Mouse (Mus musculus): ENCODE results near the gene Ulk4. TPM values are rescaled to one million over a fixed set of nuclear protein-coding genes. Genes with fewer than 3 reads are reported as not detected.

Ulk4 gene
- polyA plus RNA-seq, 1 experiment = 7.3 TPM

- Histone ChIP-seq H3K4me1 (ENCODE audit: control insufficient read depth, insufficient read depth, low read length) (no peaks in the 10 kb centered on the region), H3K4me3 (ENCODE audit: insufficient read depth, low read length) (no peak overlapping the region), H3K27ac (ENCODE audit: insufficient read depth, low read length) (no peak overlapping the region)
- TF ChIP-seq POLR2A (IDR thresholded peaks at IDR 0.05; ENCODE audit: extremely low read depth, insufficient read depth, low read length) (no peak), CTCF (IDR thresholded peaks at IDR 0.05; ENCODE audit: extremely low read depth, insufficient read depth, low read length) (no peak)
These were observed 14.3 kb upstream of the Ulk4 start for GRCm38 (mm10) chr9:121291275-121291674.

- Histone ChIP-seq H3K27ac (ENCODE audit: insufficient read depth, low read length) (no peak overlapping the region), H3K4me1 (ENCODE audit: control insufficient read depth, insufficient read depth, low read length) (no peaks in the 10 kb centered on the region), H3K4me3 (ENCODE audit: insufficient read depth, low read length) (peak overlapping the region; percentile 69)
- TF ChIP-seq CTCF (IDR thresholded peaks at IDR 0.05; ENCODE audit: extremely low read depth, insufficient read depth, low read length) (no peak), POLR2A (IDR thresholded peaks at IDR 0.05; ENCODE audit: extremely low read depth, insufficient read depth, low read length) (no peak)
These were observed 9.4 kb upstream of the Ulk4 start for GRCm38 (mm10) chr9:121286325-121286901.

GRCm38 (mm10) chr9:121285341-121286324 is 8.6 kb upstream of the Ulk4 start:
- TF ChIP-seq POLR2A (IDR thresholded peaks at IDR 0.05; ENCODE audit: extremely low read depth, insufficient read depth, low read length) = no peak
- no peak for TF ChIP-seq CTCF (IDR thresholded peaks at IDR 0.05; ENCODE audit: extremely low read depth, insufficient read depth, low read length)
- peak overlapping the region; percentile 69 for H3K4me3 ChIP-seq (ENCODE audit: insufficient read depth, low read length)
- H3K4me1 ChIP-seq (ENCODE audit: control insufficient read depth, insufficient read depth, low read length) = no peaks in the 10 kb centered on the region
- no peak overlapping the region for H3K27ac ChIP-seq (ENCODE audit: insufficient read depth, low read length)

GRCm38 (mm10) chr9:121284422-121284821 is 7.4 kb upstream of the Ulk4 start:
- H3K27ac ChIP-seq (ENCODE audit: insufficient read depth, low read length) = no peak overlapping the region
- no peaks in the 10 kb centered on the region for H3K4me1 ChIP-seq (ENCODE audit: control insufficient read depth, insufficient read depth, low read length)
- TF ChIP-seq POLR2A (IDR thresholded peaks at IDR 0.05; ENCODE audit: extremely low read depth, insufficient read depth, low read length) (no peak), CTCF (IDR thresholded peaks at IDR 0.05; ENCODE audit: extremely low read depth, insufficient read depth, low read length) (peak; percentile 39; the same call in 1 of the 2 replicates)
- no peak overlapping the region for H3K4me3 ChIP-seq (ENCODE audit: insufficient read depth, low read length)

- no peaks in the 10 kb centered on the region for H3K4me1 ChIP-seq (ENCODE audit: control insufficient read depth, insufficient read depth, low read length)
- no peak for TF ChIP-seq POLR2A (IDR thresholded peaks at IDR 0.05; ENCODE audit: extremely low read depth, insufficient read depth, low read length)
- peak; percentile 25; the same call in 1 of the 2 replicates for TF ChIP-seq CTCF (IDR thresholded peaks at IDR 0.05; ENCODE audit: extremely low read depth, insufficient read depth, low read length)
- H3K4me3 ChIP-seq (ENCODE audit: insufficient read depth, low read length) = no peak overlapping the region
- H3K27ac ChIP-seq (ENCODE audit: insufficient read depth, low read length) = no peak overlapping the region
These were observed 6.7 kb upstream of the Ulk4 start for GRCm38 (mm10) chr9:121283620-121284185.

GRCm38 (mm10) chr9:121281891-121282290 is 4.9 kb upstream of the Ulk4 start:
- no peak overlapping the region for H3K4me3 ChIP-seq (ENCODE audit: insufficient read depth, low read length)

GRCm38 (mm10) chr9:121279216-121279615 is 2.2 kb upstream of the Ulk4 start:
- H3K4me3 ChIP-seq (ENCODE audit: insufficient read depth, low read length) = no peak overlapping the region
- TF ChIP-seq CTCF (IDR thresholded peaks at IDR 0.05; ENCODE audit: extremely low read depth, insufficient read depth, low read length) (no peak), POLR2A (IDR thresholded peaks at IDR 0.05; ENCODE audit: extremely low read depth, insufficient read depth, low read length) (no peak)
- 0 out of 2 replicates have a peak, but pooled peaks cover 1% of the 10 kb centered on the region for H3K4me1 ChIP-seq (ENCODE audit: control insufficient read depth, insufficient read depth, low read length)
- H3K27ac ChIP-seq (ENCODE audit: insufficient read depth, low read length) = no peak overlapping the region

More at GRCm38 (mm10) chr9:121281891-121282290, 4.9 kb upstream of the Ulk4 start:
- H3K4me1 ChIP-seq (ENCODE audit: control insufficient read depth, insufficient read depth, low read length) = no peaks in the 10 kb centered on the region
- TF ChIP-seq CTCF (IDR thresholded peaks at IDR 0.05; ENCODE audit: extremely low read depth, insufficient read depth, low read length) (no peak), POLR2A (IDR thresholded peaks at IDR 0.05; ENCODE audit: extremely low read depth, insufficient read depth, low read length) (no peak)
- no peak overlapping the region for H3K27ac ChIP-seq (ENCODE audit: insufficient read depth, low read length)

- H3K4me3 ChIP-seq (ENCODE audit: insufficient read depth, low read length) = peak overlapping the region; percentile 73
- H3K4me1 ChIP-seq (ENCODE audit: control insufficient read depth, insufficient read depth, low read length) = 0 out of 2 replicates have a peak, but pooled peaks cover 1% of the 10 kb centered on the region
- no peak for TF ChIP-seq CTCF (IDR thresholded peaks at IDR 0.05; ENCODE audit: extremely low read depth, insufficient read depth, low read length)
- no peak for TF ChIP-seq POLR2A (IDR thresholded peaks at IDR 0.05; ENCODE audit: extremely low read depth, insufficient read depth, low read length)
- H3K27ac ChIP-seq (ENCODE audit: insufficient read depth, low read length) = no peak overlapping the region
These were observed 266 bp downstream of the Ulk4 start for GRCm38 (mm10) chr9:121276745-121277117.

- Histone ChIP-seq H3K4me1 (ENCODE audit: control insufficient read depth, insufficient read depth, low read length) (0 out of 2 replicates have a peak, but pooled peaks cover 1% of the 10 kb centered on the region), H3K4me3 (ENCODE audit: insufficient read depth, low read length) (no peak overlapping the region), H3K27ac (ENCODE audit: insufficient read depth, low read length) (no peak overlapping the region)
- no peak for TF ChIP-seq CTCF (IDR thresholded peaks at IDR 0.05; ENCODE audit: extremely low read depth, insufficient read depth, low read length)
- no peak for TF ChIP-seq POLR2A (IDR thresholded peaks at IDR 0.05; ENCODE audit: extremely low read depth, insufficient read depth, low read length)
These were observed 5.4 kb downstream of the Ulk4 start for GRCm38 (mm10) chr9:121271561-121271960.
